Mouse (Mus musculus): ENCODE results near the gene Gm960.

The Gm960 gene

DNA sequence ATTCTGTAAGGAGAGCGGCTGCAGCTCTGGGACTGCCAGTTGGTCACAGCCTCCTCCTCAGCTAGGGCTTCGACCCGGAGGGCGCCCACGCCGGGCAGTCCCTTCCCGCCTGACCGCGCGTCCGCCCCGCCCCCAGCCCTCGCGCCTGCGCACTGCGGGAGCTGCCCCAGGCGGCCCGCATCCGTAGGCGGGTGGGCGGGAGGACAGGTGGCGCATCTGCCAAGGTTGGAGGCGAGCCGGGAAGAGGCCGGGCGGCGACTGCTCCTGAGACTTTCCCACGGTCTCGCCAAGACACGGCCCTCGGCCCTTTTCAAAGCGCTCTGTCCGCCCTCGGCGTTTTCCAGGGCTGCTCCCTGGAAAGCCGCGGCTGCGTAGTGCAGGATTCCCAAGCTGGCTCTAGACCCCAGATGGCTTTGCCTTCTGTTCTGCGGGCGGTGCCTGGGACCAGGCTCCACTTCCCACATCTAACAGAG lies at the start of gene Gm960:
Gene Gm960, minus strand, starts transcription at position 464 of the 473 bp plus-strand sequence.
- DNase-seq (ENCODE audit: low read depth), result no peak

DNA sequence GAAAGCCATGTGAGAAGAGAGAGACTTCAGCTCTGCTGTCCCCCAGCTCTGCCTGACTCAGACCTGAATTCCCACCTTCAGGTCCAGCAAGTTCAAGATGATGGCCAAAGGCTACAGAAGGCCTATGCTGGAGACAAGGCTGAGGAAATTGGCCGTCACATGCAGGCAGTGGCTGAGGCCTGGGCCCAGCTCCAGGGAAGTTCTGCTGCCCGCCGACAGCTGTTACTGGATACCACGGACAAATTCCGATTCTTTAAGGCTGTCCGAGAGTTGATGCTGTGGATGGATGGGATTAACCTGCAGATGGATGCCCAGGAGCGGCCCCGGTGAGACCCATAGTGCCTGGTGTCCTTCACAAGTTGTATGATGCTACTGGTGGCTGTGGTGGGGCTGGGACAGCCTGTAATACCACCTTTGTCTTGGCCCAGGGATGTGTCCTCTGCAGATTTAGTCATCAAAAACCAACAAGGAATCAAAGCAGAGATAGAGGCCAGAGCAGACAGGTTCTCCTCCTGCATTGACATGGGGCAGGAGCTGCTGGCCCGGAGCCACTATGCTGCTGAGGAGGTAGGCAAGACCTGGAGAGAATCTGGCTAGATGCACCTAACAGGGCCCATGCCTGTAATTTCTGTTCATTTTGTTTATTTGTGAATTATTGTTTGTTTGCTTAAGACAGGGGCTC lies 49.3 kb upstream of the Gm960 start:
- DNase-seq (ENCODE audit: low read depth), result no peak

DNA sequence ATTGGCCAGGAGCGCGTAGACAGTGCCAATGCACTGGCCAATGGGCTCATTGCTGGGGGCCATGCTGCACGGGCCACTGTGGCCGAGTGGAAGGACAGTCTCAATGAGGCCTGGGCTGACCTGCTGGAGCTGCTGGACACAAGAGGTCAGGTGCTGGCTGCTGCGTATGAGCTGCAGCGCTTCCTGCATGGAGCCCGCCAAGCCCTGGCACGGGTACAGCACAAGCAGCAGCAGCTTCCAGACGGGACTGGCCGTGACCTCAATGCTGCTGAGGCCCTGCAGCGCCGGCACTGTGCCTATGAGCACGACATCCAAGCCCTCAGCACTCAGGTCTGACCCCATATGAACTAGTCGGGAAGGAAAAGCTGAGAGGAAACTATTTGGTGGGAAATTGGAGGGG lies 48.1 kb upstream of the Gm960 start:
- no peak for DNase-seq (ENCODE audit: low read depth)

DNA sequence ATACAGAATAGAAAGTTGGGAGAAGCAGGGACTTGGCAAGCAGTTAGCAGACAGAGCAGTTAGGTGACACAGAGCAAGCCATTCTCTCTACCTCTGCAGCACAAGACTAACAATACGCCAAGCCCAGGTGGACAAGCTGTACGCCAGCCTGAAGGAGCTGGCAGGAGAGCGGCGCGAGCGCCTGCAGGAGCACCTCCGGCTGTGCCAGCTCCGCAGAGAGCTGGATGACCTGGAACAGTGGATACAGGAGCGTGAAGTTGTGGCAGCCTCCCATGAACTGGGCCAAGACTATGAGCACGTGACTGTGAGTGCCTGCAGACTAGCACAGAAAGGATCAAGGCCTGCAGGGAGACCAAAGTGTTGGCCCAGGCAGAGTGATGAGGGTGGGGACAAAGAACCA lies 47.2 kb upstream of the Gm960 start:
- no peak for DNase-seq (ENCODE audit: low read depth)

DNA sequence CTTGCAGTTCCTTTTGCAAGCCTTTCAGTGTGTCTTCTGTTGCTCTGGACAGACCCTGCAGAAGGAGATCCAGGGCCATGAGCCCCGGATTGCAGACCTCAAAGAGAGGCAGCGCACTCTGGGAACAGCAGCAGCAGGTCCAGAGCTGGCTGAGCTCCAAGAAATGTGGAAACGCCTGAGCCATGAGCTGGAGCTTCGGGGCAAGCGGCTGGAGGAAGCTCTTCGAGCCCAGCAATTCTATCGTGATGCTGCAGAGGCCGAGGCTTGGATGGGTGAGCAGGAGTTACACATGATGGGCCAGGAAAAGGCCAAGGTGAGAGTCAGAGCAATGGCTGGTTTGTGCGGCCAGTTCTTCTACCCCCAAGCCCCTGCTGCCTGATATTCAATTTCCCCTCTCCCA lies 46.6 kb upstream of the Gm960 start:
- no peak for DNase-seq (ENCODE audit: low read depth)

DNA sequence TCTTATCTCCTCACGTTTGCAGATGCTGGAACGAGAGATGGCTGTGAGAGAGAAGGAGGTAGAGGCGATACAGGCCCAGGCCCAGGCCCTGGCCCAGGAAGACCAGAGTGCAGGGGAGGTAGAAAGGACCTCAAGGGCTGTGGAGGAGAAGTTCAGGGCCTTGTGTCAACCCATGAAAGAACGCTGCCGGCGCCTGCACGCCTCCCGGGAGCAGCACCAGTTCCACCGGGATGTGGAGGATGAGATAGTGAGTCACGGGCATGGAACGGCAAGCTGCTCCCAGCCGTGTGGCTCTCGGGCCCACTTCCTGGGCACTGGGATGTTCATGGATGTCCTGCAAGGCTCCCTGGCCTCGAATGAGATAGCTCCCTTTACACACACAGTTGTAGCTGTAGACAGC lies 45.6 kb upstream of the Gm960 start:
- no peak for DNase-seq (ENCODE audit: low read depth)

DNA sequence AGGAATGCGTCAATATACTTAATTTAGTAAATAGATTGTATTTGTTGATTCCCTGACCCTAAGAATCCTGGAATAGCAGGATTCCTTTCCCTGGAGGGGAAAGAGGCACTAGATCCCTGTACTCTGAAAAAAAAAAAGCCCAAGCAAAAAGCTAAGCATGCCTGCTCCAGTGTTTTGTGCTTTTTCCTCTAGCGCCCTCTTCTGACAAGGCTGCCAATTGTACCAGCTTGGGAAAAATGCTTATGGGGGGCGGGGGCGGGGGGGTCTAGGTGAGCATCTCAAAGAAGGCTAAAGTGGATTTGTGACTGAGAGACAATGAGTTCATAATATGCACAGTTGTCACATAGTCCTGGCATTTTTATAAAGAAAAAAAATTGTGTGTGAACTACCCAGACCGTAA lies 45.1 kb upstream of the Gm960 start:
- peak; percentile 50 for DNase-seq (ENCODE audit: low read depth)

DNA sequence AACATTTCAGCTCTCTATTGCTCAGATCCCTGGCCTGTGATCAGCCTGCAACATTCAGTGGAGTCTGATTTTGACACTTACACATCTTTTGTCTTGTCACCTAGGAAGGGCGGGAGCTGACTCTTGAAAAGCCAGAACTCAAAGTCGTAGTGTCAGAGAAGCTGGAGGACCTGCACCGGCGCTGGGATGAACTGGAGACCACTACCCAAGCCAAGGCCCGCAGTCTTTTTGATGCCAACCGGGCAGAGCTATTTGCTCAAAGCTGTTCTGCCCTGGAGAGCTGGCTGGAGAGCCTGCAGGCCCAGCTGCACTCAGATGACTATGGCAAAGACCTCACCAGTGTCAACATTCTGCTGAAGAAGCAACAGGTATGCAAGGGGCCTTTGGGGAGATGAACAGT lies 43.8 kb upstream of the Gm960 start:
- DNase-seq (ENCODE audit: low read depth), result no peak

DNA sequence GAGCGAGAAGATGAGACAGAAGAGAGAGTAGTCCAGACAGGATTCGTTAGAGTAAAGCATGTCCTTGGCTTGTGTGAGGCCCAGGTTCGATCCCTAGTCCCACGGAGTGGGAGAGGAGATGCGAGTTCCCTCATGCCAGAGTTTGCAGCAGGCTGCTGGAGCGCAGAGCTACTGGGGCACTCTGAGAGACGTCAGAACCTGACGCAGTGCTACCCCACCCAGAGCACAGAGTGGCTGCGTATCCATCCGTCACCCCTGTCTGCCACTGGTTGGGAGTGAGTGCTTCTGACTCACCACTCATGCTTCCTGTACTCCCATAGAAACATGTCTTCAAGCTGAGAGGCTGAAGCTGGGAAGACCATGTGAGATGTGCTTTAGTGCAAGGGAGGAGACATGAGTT lies 43.0 kb upstream of the Gm960 start:
- no peak for DNase-seq (ENCODE audit: low read depth)

DNA sequence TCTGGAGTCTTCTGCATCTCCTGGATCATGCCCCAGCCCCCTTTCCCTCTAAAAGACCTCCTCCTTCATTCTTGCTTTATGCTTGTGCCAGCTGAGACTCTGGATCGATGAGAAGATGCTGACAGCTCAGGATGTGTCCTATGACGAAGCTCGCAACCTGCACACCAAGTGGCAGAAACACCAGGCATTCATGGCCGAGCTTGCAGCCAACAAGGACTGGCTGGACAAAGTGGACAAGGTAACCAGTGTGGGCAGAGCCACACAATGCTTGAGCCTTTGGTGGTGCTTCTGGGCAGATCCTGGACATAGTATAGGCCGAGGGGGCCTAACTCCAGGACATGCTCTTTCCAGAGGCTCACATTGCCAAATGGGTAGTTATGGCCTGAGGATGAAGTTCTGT lies 41.3 kb upstream of the Gm960 start:
- DNase-seq (ENCODE audit: low read depth), result no peak

DNA sequence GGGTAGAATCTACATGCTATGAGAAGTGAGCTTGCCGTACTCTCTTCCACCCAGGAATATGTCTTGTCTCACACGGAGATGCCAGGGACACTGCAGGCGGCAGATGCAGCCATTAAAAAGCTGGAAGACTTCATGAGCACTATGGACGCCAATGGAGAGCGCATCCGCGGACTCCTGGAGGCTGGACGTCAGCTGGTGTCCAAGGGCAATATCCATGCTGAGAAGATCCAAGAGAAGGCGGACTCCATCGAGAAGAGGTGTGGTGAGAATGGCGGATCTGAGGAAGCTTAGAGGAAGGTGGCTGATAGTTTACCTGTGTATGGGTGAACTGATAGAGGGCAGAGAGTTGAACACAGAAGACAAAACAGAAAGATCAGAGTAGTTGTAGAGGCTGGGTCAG lies 40.6 kb upstream of the Gm960 start:
- no peak for DNase-seq (ENCODE audit: low read depth)

DNA sequence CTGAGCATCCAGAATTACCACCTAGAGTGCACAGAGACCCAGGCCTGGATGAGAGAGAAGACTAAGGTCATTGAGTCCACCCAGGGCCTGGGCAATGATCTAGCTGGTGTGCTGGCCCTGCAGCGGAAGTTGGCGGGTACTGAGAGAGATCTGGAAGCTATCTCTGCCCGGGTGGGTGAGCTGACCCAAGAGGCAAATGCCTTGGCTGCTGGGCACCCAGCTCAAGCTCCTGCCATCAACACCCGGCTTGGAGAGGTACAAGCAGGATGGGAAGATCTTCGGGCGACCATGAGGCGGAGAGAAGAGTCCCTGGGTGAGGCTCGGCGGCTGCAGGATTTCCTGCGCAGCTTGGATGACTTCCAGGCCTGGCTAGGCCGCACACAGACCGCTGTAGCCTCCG lies 39.4 kb upstream of the Gm960 start:
- DNase-seq (ENCODE audit: low read depth), result no peak

DNA sequence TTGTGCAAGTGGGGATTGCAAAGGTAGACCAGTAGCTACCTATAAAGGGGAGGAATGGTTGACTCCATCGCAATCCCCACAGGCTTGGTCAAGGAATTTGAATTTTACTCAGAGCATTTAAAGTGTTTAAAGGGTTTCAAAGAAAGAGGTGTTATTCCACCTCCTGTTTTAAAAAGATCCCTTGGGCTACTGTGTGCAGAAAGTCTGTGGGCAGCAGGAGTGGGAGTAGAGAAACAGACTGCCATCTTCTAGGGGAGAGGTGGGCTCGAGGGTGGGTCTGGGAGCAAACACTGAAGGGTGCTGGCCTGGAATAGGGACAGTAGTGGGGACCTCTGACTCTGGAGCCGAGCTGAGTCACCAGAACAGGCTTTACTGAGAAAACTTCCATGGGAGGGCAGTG lies 34.6 kb upstream of the Gm960 start:
- DNase-seq (ENCODE audit: low read depth), result no peak

DNA sequence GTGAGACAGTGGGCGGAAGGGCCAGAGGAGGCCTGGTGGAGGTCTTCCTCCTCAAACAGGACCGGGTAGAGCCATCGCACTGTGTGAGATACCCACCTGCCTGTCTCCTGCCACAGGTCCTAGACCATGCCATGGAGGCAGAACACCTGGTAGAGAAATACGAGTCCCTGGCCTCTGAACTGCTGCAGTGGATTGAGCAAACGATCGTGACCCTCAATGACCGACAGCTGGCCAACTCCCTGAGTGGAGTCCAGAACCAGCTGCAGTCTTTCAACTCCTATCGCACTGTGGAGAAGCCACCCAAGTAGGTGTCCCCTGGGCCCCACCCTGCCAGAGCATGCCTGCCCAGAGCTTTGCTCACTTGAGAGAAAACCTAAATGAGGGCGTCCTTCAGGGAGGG lies 30.7 kb upstream of the Gm960 start:
- DNase-seq (ENCODE audit: low read depth), result no peak

DNA sequence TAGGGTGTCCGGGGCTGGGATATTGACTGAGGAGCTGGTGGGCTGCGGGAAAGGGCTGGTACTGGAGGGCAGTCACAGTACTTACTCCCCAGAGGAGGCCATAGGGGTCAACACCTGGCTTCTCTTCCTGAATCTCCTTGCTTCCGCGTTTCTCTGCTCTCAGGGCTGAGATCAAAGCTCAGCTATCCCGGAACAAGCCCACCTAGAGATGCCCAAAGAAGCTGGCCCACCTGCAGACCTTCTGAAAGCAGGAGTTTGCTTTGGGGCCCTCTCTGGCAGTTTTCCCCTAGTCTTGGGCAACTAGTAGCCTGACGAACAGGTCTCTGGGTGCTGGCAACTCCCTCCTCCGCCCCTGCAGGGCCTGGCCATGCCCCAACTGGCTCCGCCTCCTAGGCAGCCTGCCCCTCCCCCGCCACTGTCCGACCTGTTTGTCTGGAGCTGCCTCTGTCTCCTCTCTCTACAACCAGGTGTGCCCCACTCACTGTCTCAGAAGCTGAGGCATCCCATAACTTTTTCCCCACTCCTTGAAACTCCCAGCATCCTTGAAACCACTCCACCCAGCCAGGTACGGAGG lies 22.3 kb upstream of the Gm960 start:
- DNase-seq (ENCODE audit: low read depth), result no peak

DNA sequence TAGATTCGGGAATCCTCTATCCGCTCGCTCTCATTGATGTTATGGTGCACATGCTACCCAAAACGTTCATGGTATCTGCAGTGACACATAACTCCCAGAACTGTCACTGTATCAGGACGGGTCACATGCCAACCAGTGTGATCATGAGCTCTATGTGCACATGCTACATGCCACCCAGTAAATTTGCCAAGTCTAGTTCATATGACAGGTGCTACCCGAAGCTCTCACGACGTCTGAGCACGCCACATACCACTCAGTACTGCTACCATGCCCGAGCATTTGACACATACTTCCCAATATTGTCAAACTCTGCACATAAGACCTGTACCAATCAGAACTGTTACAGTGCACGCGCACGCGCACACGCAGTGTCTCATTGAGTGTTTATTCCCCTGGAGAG lies 21.6 kb upstream of the Gm960 start:
- no peak for DNase-seq (ENCODE audit: low read depth)

DNA sequence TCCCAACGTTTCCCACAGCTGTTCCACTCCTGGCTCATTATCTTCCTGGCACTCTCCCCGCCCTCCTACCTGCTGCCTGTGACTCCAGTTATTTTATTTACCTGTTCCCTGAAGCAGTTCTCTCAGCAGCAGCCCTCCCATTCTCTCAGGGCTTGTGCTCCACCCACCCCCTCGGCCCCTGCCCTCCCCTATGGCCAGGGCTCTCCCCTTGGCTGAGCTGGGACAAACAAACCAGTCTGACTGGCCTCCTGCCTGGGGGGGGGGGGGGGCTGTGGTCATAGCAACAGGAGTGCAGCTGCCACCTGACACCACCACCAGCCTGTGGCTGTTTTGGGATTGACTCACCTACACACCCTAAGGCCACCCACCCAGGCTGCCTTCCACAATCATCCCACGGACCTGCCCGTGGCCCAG lies 20.9 kb upstream of the Gm960 start:
- DNase-seq (ENCODE audit: low read depth), result no peak

DNA sequence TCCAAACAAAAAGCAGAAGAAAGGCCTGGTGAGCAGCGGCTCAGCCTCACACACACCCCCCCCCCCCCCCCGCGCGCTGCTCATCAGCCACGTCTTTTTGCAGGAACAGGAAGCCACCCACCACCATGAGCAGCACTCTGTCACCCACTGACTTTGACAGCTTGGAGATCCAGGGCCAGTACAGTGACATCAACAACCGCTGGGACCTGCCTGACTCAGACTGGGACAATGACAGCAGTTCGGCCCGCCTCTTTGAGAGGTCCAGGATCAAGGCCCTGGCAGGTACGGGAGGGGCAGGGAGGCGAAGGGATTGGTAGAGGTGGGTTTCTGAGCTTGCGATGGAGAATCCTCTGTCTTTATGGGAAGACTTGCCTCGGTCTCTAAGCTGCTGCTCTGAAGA lies 20.2 kb upstream of the Gm960 start:
- DNase-seq (ENCODE audit: low read depth), result peak; percentile 64

DNA sequence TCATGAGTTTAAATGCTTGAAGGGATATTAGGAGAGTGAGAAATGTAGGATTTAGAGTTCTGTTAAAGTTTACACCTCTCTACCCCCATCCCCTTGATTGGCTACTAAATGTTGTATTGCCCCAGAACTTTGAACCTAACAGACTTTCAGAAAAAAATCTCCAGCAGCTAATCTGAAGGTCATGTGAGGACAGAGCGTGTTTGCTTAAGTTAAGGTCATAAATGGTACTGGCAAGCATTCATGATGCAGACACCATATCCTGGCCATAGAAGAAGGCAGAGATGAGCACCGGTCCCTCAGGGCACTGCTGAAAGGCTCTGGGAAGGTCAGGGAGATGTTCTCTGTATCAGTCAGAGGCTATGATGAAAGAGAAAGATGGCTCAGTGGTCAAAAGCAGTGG lies 18.8 kb upstream of the Gm960 start:
- no peak for DNase-seq (ENCODE audit: low read depth)

DNA sequence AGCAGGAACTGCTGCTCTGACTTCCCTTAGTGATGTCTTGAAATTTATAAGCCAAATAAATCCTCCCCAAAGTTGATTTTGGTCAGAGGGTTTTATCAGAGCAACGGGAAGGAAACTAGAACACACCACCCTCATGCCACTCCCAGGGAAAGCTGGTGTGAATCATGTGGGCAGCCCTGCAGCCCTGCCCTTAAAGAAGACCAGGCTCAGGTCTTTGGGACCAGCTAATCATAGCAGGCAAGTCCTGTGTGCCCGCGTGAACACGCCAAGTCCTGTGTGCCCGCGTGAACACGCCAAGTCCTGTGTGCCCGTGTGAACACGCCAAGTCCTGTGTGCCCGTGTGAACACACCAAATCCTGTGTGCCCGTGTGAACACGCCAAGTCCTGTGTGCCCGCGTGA lies 18.3 kb upstream of the Gm960 start:
- no peak for DNase-seq (ENCODE audit: low read depth)

DNA sequence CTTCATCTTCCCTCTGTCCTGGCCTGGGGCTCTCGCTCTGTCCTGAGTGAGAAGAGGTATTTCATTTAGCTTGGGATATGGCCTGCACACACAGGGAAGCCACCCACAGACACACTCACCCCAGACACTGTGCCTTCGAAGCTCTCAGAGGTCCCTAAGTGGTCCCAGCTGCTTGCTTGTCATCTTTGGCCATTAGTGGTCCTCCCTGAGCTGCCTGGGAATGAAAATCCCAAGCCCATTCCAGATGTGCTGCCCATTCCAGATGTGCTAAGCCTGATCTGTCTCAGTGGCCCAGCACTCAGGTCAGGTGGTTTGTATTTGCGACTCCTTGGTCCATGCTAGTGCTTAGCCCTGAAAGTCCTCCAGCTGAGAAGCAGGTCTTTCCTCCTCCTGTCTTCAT lies 15.4 kb upstream of the Gm960 start:
- DNase-seq (ENCODE audit: low read depth), result no peak

DNA sequence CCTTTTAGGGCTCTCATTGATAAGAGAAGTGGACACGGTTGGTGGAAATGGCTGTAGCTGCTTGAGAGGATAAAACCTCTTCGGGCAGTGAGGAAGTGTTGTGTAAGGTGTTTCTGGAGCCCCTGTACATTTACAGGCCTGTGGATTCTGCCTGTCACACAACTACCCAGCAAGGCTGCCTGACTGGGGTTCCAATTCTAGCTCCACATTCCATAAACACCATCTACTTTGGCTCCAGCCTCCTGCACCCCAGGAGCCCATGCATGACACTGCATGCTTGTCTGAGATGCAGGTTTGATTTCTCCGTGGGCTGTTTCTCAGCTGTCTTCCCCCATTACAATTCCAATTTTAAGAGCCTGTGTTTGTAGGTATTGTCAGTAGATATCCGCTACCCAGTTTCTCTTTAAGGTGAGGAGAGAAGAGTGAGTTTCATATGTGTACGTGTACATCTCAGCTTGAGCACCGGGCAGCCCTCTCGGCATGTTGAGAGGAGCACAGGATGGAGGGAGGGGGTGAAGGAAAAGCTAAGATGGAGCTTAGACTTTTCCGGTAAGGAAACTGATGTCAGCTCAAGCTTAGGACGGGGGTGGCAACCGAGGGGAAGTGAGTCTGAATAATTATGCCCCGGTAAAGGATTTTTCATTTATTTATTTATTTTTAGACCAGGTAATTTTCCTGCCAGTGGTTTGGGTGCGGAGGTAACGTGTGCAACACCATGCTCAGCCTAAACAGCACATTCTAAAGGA lies 14.5 kb upstream of the Gm960 start:
- no peak for DNase-seq (ENCODE audit: low read depth)

DNA sequence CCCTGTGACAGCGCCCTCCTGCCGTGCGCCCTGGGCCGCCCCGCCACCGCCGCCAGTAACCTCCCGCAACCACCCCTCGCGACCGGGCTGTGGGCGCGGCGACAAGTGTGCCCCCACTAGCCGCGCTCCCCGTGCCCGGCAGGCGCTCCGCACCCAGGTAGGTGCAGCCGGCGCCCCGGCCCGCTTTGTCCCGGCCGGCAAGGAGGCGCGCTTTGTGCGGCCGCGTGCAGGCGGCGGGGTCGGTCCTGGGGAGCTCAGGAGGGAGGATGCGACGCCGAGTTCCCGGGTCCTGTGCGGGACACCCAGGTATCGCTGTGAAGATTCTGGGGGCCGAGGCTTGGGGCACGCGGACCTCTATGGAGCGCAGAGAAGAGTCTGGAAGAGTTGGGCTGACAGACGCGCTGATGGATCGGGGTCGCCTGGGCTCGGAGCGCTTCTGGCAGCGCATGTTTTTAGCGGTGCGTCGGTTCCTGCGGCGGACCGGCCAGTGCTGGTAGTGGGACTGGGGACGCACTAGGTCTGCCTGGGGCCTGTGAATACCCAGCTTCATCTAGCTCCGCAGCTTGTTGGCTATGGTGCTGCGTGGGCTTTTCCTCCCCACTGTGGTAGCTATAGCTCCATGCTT lies 13.8 kb upstream of the Gm960 start:
- no peak for DNase-seq (ENCODE audit: low read depth)
